Mouse (Mus musculus) retina, embryonic 14.5 days (tissue): ENCODE data around the gene Ubap2l.

Experiments used
- DNase-seq: peaks from one replicate; pipeline ENCODE4 v3.0.0-alpha.2; 2015; ENCODE audit warnings: low spot score

Ubap2l gene

DNA sequence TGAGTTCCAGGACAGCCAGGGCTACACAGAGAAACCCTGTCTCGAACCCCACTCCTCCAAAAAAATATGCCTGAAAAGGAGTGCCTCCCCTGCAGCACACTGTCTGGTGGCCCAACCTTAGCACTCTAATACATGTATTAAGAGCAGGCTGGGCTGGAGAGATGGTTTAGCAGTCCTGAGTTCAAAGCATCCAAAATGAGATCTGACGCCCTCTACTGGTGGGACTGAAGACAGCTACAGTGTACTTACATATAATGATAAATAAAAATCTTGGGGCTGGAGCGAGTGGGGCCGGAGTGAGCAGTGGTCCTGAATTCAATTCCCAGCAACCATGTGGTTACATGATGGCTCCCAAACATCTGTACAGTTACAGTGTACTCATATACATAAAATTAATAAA, 85.5 kb downstream of the Ubap2l start:
- peak; percentile 48 for DNase-seq

GRCm38 (mm10) chr3:89965972-89966371, 86.5 kb downstream of the Ubap2l start:
- DNase-seq: no peak

- DNase-seq: no peak
Measured at GRCm38 (mm10) chr3:89965557-89965956, 86.9 kb downstream of the Ubap2l start.

- peak; percentile 89 for DNase-seq
Measured at GRCm38 (mm10) chr3:89963926-89964739, 88.3 kb downstream of the Ubap2l start.

DNA sequence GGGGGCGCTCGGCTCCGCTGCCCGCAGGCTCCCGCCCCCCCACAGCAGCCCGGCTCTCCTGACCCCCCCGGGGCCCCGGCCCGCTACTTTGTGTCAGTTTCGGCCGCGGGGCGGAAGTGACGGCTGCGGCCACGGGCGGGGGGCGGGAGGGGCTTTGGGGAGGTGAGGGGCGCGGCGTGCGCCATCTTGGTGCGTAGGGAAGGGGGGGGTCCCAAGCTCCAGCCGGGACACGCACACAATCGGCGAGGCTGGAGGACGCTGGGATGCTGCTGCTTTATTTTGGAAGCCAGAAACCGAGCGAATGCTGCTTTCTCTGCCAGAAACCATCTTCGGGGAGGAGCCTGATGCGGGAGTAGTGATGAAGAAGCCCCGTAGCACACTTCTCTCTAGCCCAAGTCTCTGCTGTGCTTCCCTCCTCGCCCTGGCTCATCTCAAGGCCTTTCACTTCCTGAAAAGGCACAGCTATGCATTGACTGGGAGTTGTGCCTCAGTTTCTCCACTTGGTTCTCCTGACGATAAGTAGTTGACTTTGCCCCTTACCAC, 89.1 kb downstream of the Ubap2l start, which contains the start of gene Atp8b2:
Gene Atp8b2 (minus strand): TSS at position 288 of the 543 bp plus-strand sequence.
- DNase-seq: peak; percentile 80

DNA sequence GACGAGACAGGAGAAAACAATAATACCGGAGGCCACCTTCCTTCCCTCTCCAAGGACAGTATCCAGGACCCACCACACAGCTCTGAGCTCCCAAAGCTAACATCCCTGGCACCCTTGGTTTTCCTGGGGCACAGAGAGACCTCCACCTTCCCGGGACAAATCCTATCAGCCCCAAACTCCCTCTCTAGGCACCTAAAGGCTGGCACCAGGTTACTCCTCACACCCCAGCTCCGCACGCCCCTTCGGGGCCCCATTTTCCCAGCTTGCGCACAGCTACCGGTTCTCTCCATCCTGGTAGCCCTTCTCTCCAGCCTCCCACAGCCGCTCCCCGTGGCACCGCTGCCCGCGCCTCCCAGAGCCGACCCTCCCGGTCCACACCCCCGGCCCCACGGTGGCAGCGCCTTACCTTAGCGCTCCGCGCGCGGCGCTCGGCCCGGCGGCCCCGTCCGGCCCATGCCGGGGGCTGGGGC, 89.6 kb downstream of the Ubap2l start:
- peak; percentile 46 for DNase-seq

DNA sequence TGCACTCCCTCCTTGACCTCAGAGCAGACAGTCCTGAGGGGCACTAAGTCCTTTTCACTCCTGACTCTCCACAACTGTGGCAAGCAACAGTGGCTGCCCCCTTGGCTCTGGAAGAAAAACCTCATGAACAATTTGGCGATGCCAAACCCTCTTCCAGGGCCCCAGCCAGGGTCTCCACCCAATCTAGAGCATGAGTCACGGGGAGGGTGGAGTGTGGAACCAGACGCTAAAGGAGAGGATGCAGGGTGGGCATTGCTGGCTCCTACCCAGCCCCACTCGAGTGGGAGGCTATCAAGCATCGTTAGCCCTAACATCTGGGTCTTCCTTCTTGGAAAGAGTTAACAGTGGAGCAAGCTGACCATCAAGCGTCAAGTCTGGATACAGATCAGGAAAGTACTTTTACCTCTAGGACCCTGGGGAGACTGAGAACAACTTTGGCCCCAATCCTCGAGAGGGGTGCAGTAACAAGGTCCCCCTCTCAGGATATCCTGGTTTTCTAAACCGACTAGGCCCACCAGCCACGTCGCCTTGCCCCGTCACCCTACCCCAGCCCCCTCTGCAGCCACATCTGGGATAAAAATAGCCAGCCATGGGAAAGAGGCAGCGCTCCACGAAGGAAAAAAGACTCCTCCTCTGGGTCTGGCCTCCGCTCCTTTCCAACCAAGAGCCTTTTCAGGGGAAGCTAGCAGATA, 90.2 kb downstream of the Ubap2l start:
- peak; percentile 32 for DNase-seq

DNA sequence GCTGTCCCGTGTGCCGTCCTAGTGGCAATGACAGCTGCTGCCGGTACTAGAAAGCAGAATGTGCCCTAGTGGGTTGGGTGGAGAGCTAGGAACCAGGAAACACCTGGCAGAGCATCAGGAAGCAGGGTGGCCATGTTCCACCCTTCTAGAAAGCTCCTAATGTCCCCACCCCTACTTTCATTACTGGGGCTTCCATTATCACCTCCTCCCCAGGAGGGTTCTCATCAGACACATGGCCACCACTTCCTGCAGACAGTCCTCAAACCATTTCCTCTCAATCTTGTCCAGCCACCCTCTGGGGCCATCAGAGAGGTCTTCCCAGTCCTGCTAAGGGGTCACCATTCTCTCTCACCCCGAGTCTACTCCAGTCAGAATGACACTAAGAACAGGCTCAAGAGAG, 91.0 kb downstream of the Ubap2l start:
- DNase-seq: no peak

GRCm38 (mm10) chr3:89960469-89960868, 92.0 kb downstream of the Ubap2l start:
- DNase-seq: peak; percentile 94

GRCm38 (mm10) chr3:89959435-89959834, 93.0 kb downstream of the Ubap2l start:
- peak; percentile 63 for DNase-seq

- no peak for DNase-seq
Measured at GRCm38 (mm10) chr3:89957880-89958279, 94.5 kb downstream of the Ubap2l start.

- DNase-seq: no peak
Measured at GRCm38 (mm10) chr3:89956177-89956971, 96.1 kb downstream of the Ubap2l start.

- peak; percentile 89 for DNase-seq
Measured at GRCm38 (mm10) chr3:89953420-89953819, 99.0 kb downstream of the Ubap2l start.
